Mouse (Mus musculus) bone marrow, adult 2 months (tissue): ENCODE measurements around the gene Atxn3. TPM values are rescaled to one million over a fixed set of nuclear protein-coding genes. Genes with fewer than 3 reads are reported as not detected.
A peak's percentile ranks its signal among the peaks of the same experiment; 100 is the strongest.

Experiments
- H3K27ac ChIP-seq: fragments of 200-500 bp; 2 replicates; pipeline ENCODE4 v1.5.1; 2012; ENCODE audit warnings: low read depth, mild to moderate bottlenecking, control low read depth, inconsistent platforms, low read length; ENCODE audit not compliant: control insufficient read depth, poor library complexity, insufficient read depth
- H3K4me1 ChIP-seq: fragments of 200-500 bp; 2 replicates; pipeline ENCODE4 v1.6.1; 2011; ENCODE audit warnings: low read length; ENCODE audit not compliant: control insufficient read depth, insufficient read depth
- H3K4me3 ChIP-seq: fragments of 200-500 bp; replicated peaks from 2 replicates; pipeline ENCODE3; 2011; ENCODE audit warnings: mild to moderate bottlenecking, low read depth, low read length, control low read depth; ENCODE audit not compliant: control insufficient read depth
- CTCF ChIP-seq: fragments of 200-500 bp; IDR thresholded peaks from 2 replicates; pipeline ENCODE4 v1.5.1; 2011; ENCODE audit warnings: low read length, control low read depth; ENCODE audit not compliant: control insufficient read depth, insufficient read depth
- POLR2A ChIP-seq: fragments of 200-500 bp; IDR thresholded peaks from 2 replicates; pipeline ENCODE4 v1.6.1; 2011; ENCODE audit warnings: low read depth, mild to moderate bottlenecking, control low read depth, low read length, borderline replicate concordance; ENCODE audit not compliant: control insufficient read depth
- WGBS: fragments of 180-500 bp; shearing (Covaris S2); methylation state at CpG from one replicate; pipeline ENCODE4 v1.1.7; 2018; 5-methylcytosine and 5-hydroxymethylcytosine counted together
- polyA plus RNA-seq: library from polyadenylated mRNA; stranded (reverse); fragments of >200 nt; gene quantifications from 2 replicates; pipeline ENCODE4 v1.2.4, GENCODE M21; 2011; ENCODE audit warnings: low replicate concordance; ENCODE audit not compliant: missing spikeins, insufficient read depth, insufficient read length

Gene Atxn3
- polyA plus RNA-seq, 1 experiment = 8.1 TPM

DNA sequence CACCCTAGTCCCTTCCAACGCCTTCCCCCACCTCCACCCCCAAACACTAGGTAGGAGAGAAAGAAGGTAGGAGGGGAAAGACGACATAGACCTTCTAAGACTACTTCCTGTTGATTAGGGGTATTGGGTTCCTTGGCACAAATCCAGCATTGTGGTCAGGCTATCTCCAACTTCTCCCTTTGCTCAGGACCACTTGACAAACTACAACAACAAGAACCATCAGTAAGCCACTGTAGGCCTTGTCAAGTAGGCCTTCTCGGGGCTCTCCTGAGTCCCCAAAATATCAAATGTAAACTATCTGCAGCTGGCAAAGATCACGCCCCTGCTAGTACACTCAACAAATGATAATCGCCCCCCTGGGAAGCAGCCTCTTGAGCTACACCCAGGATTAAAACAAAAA is 22.2 kb upstream of the Atxn3 start:
- Histone ChIP-seq H3K4me3 (no peak overlapping the region), H3K4me1 (peaks cover 5% of the 10 kb centered on the region; the same call in 1 of the 2 replicates), H3K27ac (0 out of 2 replicates have a peak overlapping the region, but pooled peaks have one; percentile 44)
- no peak for TF ChIP-seq CTCF
- no peak for TF ChIP-seq POLR2A
- WGBS = 10% methylated on average over 5 of the region's 5 CpGs

GRCm38 (mm10) chr12:101979213-101979750 is 21.2 kb upstream of the Atxn3 start:
- WGBS = 34% methylated on average over 8 of the region's 8 CpGs
- H3K4me3 ChIP-seq = no peak overlapping the region
- no peak overlapping the region for H3K27ac ChIP-seq
- H3K4me1 ChIP-seq = peaks cover 5% of the 10 kb centered on the region; the same call in 1 of the 2 replicates
- TF ChIP-seq POLR2A (no peak), CTCF (no peak)

GRCm38 (mm10) chr12:101978588-101978987 is 20.5 kb upstream of the Atxn3 start:
- 66% methylated on average over 1 of the region's 1 CpGs for WGBS
- Histone ChIP-seq H3K27ac (peak overlapping the region; percentile 56; the same call in 1 of the 2 replicates), H3K4me1 (peaks cover 5% of the 10 kb centered on the region; the same call in 1 of the 2 replicates), H3K4me3 (no peak overlapping the region)
- TF ChIP-seq CTCF = no peak
- no peak for TF ChIP-seq POLR2A

DNA sequence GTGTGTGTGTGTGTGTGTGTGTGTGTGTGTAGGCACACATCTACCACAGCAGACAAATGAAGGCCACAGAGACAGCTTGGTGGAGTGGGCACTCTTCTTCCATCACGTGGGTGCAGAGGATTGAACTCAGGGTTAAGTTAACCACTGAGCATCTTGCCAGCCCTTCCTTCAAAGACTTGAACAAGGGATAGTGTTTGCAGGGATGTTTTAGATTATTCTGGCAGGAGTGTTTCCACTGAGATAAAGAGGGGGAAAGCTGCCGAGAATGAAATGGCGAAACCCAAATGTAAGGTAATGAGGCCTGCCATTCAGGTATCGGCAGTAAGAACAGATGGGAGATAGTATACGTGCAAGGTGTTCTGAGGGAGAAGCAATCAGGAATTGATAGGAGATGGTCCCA is 20.1 kb upstream of the Atxn3 start:
- Histone ChIP-seq H3K4me1 (peaks cover 5% of the 10 kb centered on the region; the same call in 1 of the 2 replicates), H3K27ac (peak overlapping the region; percentile 62; the same call in 1 of the 2 replicates), H3K4me3 (no peak overlapping the region)
- 47% methylated on average over 5 of the region's 5 CpGs for WGBS
- TF ChIP-seq CTCF (no peak), POLR2A (no peak)

DNA sequence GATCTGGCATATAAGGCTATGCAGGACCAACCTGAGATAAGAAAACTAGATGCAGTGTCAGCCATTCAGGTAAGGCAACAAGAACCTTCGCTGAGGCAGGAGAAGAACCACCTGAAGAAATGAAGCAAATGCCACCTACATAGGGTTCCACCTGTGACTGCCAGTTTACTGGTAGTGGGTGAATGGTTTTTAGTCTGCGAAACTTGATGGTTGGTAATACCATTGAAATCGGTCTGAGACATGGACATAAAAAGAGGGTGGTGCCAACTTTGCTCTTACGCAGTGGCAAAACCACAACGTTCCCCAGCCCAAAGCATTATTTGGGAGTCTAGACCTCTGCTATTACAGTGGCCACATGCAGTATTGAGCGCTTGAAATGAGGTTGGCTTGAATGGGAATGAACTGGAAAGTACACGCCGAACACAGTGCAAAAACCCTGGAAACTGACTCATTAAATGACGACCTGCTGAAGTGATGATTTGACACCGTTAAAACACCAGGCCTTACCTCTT is 19.4 kb upstream of the Atxn3 start:
- WGBS = 57% methylated on average over 10 of the region's 10 CpGs
- Histone ChIP-seq H3K27ac (no peak overlapping the region; the same call in 1 of the 2 replicates), H3K4me1 (peaks cover 5% of the 10 kb centered on the region; the same call in 1 of the 2 replicates), H3K4me3 (peak overlapping the region; percentile 14)
- no peak for TF ChIP-seq POLR2A
- no peak for TF ChIP-seq CTCF

DNA sequence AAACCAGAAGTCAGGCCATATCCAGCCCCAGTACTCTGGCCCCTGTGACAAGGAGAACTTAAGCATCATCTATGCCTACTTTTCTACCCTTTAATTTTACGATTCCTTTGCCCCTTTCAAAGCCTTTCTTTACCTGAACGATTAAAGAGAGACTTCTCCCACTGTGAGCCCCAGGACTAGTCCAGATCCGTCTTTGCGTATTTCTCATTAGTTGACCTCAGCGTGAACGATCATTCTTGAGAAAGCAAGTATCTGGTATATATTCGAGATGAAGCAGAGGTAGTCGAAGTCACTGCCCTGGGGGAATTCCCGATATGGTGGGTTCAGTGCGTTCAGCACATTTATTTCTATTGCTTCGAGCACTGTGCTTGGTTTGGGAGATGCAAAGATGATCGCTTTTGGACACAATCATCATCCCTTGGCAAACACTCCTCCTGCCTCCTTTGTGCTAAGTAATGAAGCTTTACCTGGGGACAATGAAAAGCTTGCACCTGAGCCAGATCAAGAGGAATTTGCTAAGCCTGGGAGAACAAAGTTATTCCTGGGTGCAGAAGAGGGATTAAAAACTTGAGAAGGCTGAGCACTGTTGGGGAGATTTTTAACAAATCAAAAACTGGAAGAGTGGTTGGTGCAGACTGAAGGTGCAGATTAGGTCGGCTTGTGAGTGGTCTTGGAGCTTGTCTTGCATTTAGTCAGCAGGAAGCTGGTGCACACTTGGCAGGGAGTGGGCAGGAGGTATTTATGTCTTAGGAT is 18.8 kb upstream of the Atxn3 start:
- TF ChIP-seq CTCF = no peak
- H3K4me1 ChIP-seq = peaks cover 7% of the 10 kb centered on the region; the same call in 1 of the 2 replicates
- peak overlapping the region; percentile 98; the same call in 1 of the 2 replicates for H3K27ac ChIP-seq
- H3K4me3 ChIP-seq = peak overlapping the region; percentile 94
- 5% methylated on average over 13 of the region's 13 CpGs for WGBS

GRCm38 (mm10) chr12:101975601-101976571 is 17.8 kb upstream of the Atxn3 start, which contains the start of gene Cpsf2:
Gene Cpsf2, plus strand, starts transcription at chr12:101975988.
- Histone ChIP-seq H3K27ac (peak within 1 kb of the TSS; percentile 98), H3K4me3 (peak within 1 kb of the TSS; percentile 94), H3K4me1 (peaks cover 7% of the 10 kb centered on the region; the same call in 1 of the 2 replicates)
- TF ChIP-seq CTCF (no peak), POLR2A (peak; percentile 72)
- under 1% methylated on average over 77 of the region's 77 CpGs for WGBS
